Mouse (Mus musculus): Measurements from ENCODE around the gene Il22.
"Not testable (repeated sequence)": the region's sequence is repeated elsewhere in the genome, so short reads cannot be mapped to it uniquely, and the experiment has no call there.

Gene Il22

GRCm38 (mm10) chr10:118204642-118205041, at the start of gene Il22:
Il22 (plus strand) TSS chr10:118204942.
- in situ Hi-C loops (cut with MboI, MseI) = loop anchor here (5.0 kb wide), 1 partner anchor 88 kb away; no protein-coding TSS in a partner anchor

DNA sequence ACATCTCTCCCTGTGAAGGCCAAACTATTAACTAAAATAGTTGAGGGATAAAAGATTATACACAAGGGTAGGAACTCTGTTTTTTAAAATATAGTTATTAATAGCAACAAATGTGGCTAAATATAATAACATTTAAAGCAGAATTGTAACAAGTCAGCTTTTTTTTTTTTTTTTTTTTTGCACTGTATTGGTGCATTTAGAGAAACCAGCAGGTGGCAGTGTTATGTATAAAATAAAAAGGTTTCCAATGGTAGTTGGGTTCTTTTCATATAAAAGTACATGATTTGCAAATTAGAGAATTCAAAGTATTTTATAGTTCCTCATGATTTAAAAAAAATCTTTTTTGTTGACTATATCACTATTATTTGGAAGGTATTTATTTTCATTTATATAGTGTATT, 48.8 kb upstream of the Il22 start:
- in situ Hi-C loops (cut with MboI, MseI) = loop anchor here (5.0 kb wide), 1 partner anchor 216 kb away; no protein-coding TSS in a partner anchor

- in situ Hi-C loops (cut with MboI, MseI) = loop anchor here (5.0 kb wide), 1 partner anchor 381 kb away; no protein-coding TSS in a partner anchor
Observed at GRCm38 (mm10) chr10:118161131-118161530, 43.6 kb upstream of the Il22 start.

DNA sequence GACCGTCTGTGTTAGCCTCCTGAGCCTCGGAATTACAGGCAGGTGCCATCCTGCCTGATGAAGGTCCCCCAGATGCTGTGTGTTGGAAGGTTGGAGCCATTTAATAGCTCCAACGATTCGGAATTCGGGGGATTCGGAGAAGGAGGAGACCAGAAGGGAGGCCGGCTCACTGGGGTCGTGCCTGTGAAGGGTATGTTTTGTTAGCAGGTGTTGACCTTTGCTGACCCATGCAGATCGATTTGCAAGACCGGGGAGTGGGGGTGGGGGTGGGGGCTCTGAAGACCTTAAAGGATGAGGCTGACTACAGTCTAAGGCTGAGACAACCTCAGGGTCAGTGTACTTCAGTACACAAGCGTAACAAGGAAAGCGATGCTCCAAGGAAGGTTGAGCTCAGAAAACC, 35.5 kb upstream of the Il22 start:
- in situ Hi-C loops (cut with MboI, MseI) = no loop called here

DNA sequence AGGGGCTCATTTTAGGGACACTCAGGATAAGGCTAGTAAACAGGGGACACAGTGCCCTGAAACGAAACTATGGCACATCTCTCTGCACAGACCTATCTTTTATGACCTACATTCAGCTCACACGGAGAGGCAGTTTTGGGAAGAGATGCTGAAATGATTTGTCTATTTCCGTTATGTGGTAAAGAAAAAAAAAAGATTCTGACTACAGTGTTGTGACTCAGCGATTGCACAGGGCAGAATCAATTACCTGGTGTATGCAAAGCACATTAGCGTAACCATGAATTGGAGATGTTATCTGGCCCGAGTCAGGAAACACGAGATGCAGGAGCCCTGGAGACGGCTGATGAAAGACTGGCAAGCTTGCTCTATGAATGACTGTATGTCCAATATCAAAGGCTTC, 32.3 kb upstream of the Il22 start:
- in situ Hi-C loops (cut with MboI, MseI) = no loop called here

DNA sequence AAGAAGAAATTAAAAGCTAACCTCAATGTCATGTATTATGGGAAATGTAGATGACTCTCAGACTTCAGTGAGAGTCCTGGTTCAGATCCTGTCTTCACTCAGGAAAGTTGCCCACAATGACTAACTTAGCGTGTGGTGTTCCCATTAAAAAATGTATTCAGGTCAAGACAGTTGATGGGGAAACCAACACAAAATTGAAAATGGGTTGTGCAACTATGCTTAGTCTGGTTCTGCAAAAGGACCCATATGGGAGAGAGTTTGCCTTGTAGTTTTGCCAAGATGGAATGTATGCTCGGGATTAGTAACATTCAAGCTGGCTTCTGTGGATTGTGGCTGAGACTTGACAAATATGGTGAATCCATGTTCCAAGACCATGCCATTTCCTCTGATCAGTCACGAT, 31.9 kb upstream of the Il22 start:
- in situ Hi-C loops (cut with MboI, MseI) = no loop called here

GRCm38 (mm10) chr10:118175542-118175941, 29.2 kb upstream of the Il22 start:
- in situ Hi-C loops (cut with MboI, MseI) = not testable (repeated sequence)

DNA sequence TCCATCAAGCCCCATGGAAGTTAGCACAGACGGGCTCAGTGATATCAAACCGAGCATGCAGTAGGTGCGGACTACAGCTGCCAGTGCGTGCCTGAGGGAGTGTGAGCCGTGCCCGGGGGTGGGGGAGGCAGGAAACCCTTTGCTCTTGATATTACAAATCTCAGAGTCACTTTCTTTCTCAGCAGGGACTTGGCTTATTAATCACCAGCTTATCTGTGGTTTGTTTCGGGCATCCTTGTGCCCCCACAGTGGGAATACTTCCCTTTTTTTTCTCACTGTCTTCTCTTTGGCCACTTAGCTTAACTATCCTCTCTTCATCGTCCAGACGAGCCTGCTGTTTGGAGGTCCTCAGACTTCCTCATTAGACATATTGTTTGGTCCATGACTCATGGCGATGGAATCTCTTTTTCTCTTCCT, 26.0 kb upstream of the Il22 start:
- in situ Hi-C loops (cut with MboI, MseI) = no loop called here

- in situ Hi-C loops (cut with MboI, MseI) = no loop called here
Observed at GRCm38 (mm10) chr10:118179265-118179664, 25.5 kb upstream of the Il22 start.

DNA sequence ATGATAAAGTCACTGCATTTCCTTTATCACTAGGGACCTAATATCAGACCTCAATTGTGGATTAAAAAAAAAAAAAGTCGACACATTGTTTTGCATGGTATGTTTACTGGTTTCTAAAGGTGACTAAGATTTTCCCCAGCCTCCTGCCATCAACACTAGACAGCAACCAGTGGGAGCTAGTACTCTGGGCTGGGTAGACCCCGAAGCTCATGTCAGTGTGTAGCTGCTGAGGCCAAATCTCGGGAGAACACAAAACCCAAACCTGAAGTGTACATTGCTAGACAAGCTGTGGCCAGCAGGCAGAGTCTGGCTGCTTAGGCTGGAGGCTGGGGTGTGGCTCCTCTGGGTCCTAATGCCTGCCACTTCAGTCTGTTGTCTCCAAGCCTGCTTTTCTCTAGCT, 9.6 kb upstream of the Il22 start:
- in situ Hi-C loops (cut with MboI, MseI) = not testable (repeated sequence)

DNA sequence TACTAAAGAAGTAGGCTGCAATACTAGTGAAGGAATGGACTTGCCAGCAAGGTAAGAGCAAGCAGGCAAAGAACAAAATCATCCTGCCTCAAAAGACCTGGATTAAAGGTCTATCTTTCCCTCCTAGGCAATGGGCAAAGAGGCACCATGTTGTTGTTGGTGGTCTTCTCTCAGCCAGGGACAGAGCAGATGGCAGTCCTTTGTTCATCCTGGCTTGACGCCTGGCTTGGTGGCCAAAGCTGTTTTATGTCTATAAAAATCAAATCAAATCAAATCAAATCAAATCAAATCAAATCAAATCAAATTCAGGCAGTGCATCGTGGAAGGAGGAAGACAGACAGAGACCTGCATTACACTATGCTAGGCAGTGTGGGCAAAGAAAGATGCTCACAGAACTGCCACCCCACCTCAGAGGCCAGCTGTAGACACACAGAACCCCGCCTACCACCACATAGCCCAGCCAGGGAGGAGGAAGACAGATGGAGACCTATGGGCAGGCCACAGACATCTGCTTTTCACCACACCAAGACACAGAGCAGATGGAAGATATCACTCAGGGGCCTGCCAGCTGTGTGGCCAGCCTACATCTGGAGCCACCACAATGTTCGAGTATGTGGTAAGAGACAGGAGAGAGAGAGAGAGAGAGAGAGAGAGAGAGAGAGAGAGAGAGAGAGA, 11.1 kb downstream of the Il22 start:
- in situ Hi-C loops (cut with MboI, MseI) = not testable (repeated sequence)

DNA sequence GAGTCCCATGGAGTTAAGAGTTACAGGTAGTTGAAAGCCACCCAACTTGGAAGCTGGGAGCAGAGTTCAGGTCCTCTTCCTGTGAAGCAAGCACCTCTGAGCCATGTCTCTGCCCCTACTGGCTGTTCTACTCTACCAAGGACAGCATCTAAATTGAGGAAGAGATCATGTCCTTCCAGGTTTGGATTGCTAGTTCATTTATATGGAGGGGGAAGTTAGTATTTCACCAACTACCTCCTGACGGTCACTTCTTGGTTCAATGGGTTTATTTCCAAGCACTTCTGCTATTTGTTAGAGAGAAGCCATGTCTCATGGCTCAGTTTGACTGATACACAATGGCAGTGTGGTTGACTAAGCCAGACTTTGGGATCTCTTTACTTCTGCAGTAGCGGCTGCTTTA, 22.9 kb downstream of the Il22 start:
- in situ Hi-C loops (cut with MboI, MseI) = not testable (repeated sequence)

DNA sequence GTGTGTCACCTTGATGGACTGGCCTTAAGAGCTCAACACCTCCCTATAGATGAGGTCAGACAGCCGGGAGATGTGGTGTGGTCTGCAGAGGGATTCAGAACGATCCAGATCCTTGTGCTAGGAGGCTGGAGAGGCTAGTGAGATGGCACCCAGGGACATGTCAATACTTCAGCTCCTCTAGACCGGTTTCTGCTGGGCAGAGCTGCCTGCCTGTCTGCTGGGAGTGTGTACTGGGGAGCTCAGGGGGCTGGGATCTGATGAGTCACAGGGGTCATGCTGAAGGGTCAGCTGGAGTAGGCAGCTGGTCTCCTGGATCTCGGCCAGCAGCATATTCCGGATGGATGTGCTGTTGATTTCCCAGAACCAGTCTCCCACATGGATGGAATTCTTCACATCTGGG, 27.9 kb downstream of the Il22 start:
- in situ Hi-C loops (cut with MboI, MseI) = not testable (repeated sequence)

DNA sequence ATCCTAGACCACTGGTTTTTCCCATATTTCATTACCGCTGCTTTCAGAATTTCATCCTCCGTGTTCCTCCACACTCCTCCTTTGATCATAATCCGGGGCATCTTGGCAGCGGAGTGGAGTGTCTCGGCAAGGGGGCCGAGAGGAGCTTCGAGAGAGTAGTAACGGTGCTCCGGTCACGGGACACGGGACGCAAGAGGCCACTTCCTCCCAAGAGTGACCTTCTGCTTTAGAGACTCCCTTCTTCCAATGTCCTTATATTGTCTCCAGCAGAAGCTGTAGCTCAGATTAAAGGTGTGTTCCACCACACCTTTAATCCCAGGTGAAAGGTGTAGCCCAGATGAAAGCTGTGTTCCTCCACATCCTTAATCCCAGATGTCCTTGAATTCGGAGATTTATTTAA, 35.9 kb downstream of the Il22 start, which contains the start of gene Gm32717:
Gm32717 (minus strand) TSS at position 101 of the 400 bp plus-strand sequence.
- in situ Hi-C loops (cut with MboI, MseI) = not testable (repeated sequence)

GRCm38 (mm10) chr10:118249006-118249595, 44.4 kb downstream of the Il22 start:
- in situ Hi-C loops (cut with MboI, MseI) = loop anchor here (5.0 kb wide), 1 partner anchor 88 kb away; the partner anchor contains the start of gene Gm9045

GRCm38 (mm10) chr10:118250852-118251295, 46.1 kb downstream of the Il22 start:
- in situ Hi-C loops (cut with MboI, MseI) = no loop called here

DNA sequence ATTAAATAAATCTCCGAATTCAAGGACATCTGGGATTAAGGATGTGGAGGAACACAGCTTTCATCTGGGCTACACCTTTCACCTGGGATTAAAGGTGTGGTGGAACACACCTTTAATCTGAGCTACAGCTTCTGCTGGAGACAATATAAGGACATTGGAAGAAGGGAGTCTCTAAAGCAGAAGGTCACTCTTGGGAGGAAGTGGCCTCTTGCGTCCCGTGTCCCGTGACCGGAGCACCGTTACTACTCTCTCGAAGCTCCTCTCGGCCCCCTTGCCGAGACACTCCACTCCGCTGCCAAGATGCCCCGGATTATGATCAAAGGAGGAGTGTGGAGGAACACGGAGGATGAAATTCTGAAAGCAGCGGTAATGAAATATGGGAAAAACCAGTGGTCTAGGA, 53.6 kb downstream of the Il22 start, which contains the start of gene Gm32802:
Gm32802 (plus strand) TSS at position 301 of the 400 bp plus-strand sequence.
- in situ Hi-C loops (cut with MboI, MseI) = not testable (repeated sequence)
